Mouse (Mus musculus): ENCODE data around the gene Iqsec1.

DNA sequence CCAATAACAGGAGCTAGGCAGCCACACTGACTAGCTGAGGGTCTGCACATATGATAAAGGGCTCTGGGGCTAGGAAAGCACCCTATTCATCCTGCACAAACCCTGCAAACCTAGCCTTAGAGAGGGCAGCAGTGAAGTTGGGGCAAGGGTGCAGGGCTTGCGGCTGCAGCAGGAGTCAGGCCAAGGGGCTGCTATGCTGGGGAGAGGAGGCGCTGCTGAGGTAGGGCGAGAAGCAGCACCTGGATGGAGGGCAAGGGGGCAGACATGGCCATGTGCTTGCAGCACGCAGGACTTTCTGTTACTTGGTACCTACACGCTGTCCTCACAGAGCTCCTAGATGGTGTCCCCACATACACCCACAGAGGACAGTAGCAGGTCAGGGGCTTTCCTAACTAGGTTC is 246.8 kb downstream of the Iqsec1 start:
- TF ChIP-seq CTCF (IDR thresholded peaks at IDR 0.05; ENCODE audit: low read depth, low read length) (no peak), POLR2A (IDR thresholded peaks at IDR 0.05; ENCODE audit: extremely low read depth, insufficient read depth, low read length) (no peak)
